Mouse (Mus musculus) neural tube, embryonic 14.5 days (tissue): ENCODE measurements around the gene Stxbp4. TPM values are rescaled to one million over a fixed set of nuclear protein-coding genes. Genes with fewer than 3 reads are reported as not detected.

ENCODE experiments used
- ATAC-seq: fragments of 200-750 bp; cut with Nextera tagmentation; 2 replicates; pipeline ENCODE4 v1.8.0; 2017; ENCODE audit warnings: low read depth, mild to moderate bottlenecking, moderate TSS enrichment, moderate library complexity
- H3K27ac ChIP-seq: fragments of 300-500 bp; sonication (generic); 2 replicates; pipeline ENCODE4 v1.5.1; 2014; ENCODE audit warnings: low read depth, mild to moderate bottlenecking, control low read depth, low read length, moderate library complexity, mixed read lengths
- H3K27me3 ChIP-seq: fragments of 300-500 bp; sonication (generic); 2 replicates; pipeline ENCODE4 v1.6.1; 2014; ENCODE audit warnings: low read length; ENCODE audit not compliant: control insufficient read depth, insufficient read depth
- H3K36me3 ChIP-seq: fragments of 300-500 bp; sonication (generic); 2 replicates; pipeline ENCODE4 v1.6.1; 2014; ENCODE audit warnings: low read length, mixed read lengths; ENCODE audit not compliant: control insufficient read depth, insufficient read depth
- H3K4me1 ChIP-seq: fragments of 300-500 bp; sonication (generic); 2 replicates; pipeline ENCODE4 v1.6.1; 2014; ENCODE audit warnings: low read length; ENCODE audit not compliant: control insufficient read depth, insufficient read depth
- H3K4me2 ChIP-seq: fragments of 300-500 bp; sonication (generic); 2 replicates; pipeline ENCODE4 v1.6.1; 2014; ENCODE audit warnings: mild to moderate bottlenecking, low read depth, low read length, control low read depth
- H3K4me3 ChIP-seq: fragments of 300-500 bp; sonication (generic); 2 replicates; pipeline ENCODE4 v1.5.1; 2014; ENCODE audit warnings: low read depth, low read length, control low read depth, mixed read lengths
- H3K9ac ChIP-seq: fragments of 300-500 bp; sonication (generic); replicated peaks from 2 replicates; pipeline ENCODE4 v1.6.1; 2014; ENCODE audit warnings: low read depth, mild to moderate bottlenecking, control low read depth, low read length, mixed read lengths
- H3K9me3 ChIP-seq: fragments of 300-500 bp; sonication (generic); 2 replicates; pipeline ENCODE4 v1.6.1; 2016; ENCODE audit warnings: low read length; ENCODE audit not compliant: control insufficient read depth
- WGBS: fragments of 180-500 bp; shearing (Covaris S2); extraction: QIAGEN DNeasy Blood & Tissue Kit; methylation state at CpG from one replicate; pipeline ENCODE4 v1.1.7; 2014; 5-methylcytosine and 5-hydroxymethylcytosine counted together
- polyA plus RNA-seq: library from polyadenylated mRNA; unstranded; fragments of >200 nt; fragmentation: Nextera tagmentation; extraction: Ambion mirVana; gene quantifications from 2 replicates; pipeline ENCODE4 v1.2.1, GENCODE M21; 2014

Gene Stxbp4
- polyA plus RNA-seq, 1 experiment from 2014 or later: 18.1 TPM

GRCm38 (mm10) chr11:90675479-90676110 is 37.7 kb upstream of the Stxbp4 start:
- 76% methylated on average over 5 of the region's 5 CpGs for WGBS

GRCm38 (mm10) chr11:90667325-90667724 is 29.4 kb upstream of the Stxbp4 start:
- no peaks in the 10 kb centered on the region for H3K27me3 ChIP-seq
- ATAC-seq: no peak
- WGBS: 92% methylated on average over 6 of the region's 6 CpGs
- H3K9me3 ChIP-seq: no peaks in the 10 kb centered on the region
- no peak overlapping the region for H3K4me2 ChIP-seq
- H3K9ac ChIP-seq: no peak overlapping the region
- H3K27ac ChIP-seq: no peak overlapping the region
- peaks cover 6% of the 10 kb centered on the region; the same call in 1 of the 2 replicates for H3K4me1 ChIP-seq
- H3K4me3 ChIP-seq: no peak overlapping the region
- H3K36me3 ChIP-seq: no peaks in the 10 kb centered on the region

More at GRCm38 (mm10) chr11:90675479-90676110, 37.7 kb upstream of the Stxbp4 start:
- ATAC-seq: no peak
- no peaks in the 10 kb centered on the region for H3K9me3 ChIP-seq
- no peak overlapping the region for H3K4me2 ChIP-seq
- H3K4me1 ChIP-seq: no peaks in the 10 kb centered on the region
- no peak overlapping the region for H3K9ac ChIP-seq
- H3K4me3 ChIP-seq: no peak overlapping the region
- no peaks in the 10 kb centered on the region for H3K27me3 ChIP-seq
- H3K36me3 ChIP-seq: no peaks in the 10 kb centered on the region
- no peak overlapping the region for H3K27ac ChIP-seq

DNA sequence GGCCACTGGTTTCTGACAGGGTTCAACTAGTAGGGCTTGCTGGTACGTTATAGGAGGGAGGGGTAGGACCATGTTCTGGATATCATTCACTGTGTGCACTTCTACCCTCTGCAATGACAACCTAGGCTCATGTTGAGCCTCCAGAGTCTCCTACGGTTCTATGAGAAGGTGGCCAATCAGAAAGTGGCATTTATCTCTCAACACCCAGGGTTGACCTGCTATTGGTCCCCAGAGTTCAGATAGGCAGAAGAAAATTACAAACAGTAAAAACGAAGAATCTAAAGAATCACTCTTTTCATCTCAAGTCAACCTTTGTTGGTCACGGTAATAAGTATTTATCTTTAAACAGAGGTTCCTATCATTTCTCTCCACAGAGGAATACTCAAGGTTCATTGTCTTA is 29.0 kb upstream of the Stxbp4 start:
- Histone ChIP-seq H3K4me1 (peaks cover 6% of the 10 kb centered on the region; the same call in 1 of the 2 replicates), H3K9me3 (no peaks in the 10 kb centered on the region), H3K4me2 (no peak overlapping the region), H3K27me3 (no peaks in the 10 kb centered on the region), H3K4me3 (no peak overlapping the region), H3K9ac (no peak overlapping the region), H3K36me3 (no peaks in the 10 kb centered on the region), H3K27ac (no peak overlapping the region)
- 88% methylated on average over 4 of the region's 4 CpGs for WGBS
- no peak for ATAC-seq

GRCm38 (mm10) chr11:90666144-90666757 is 28.4 kb upstream of the Stxbp4 start:
- Histone ChIP-seq H3K27me3 (no peaks in the 10 kb centered on the region), H3K27ac (no peak overlapping the region), H3K9ac (no peak overlapping the region), H3K4me2 (no peak overlapping the region), H3K9me3 (no peaks in the 10 kb centered on the region), H3K36me3 (no peaks in the 10 kb centered on the region), H3K4me1 (peaks cover 6% of the 10 kb centered on the region; the same call in 1 of the 2 replicates), H3K4me3 (no peak overlapping the region)
- ATAC-seq: no peak
- WGBS: 58% methylated on average over 3 of the region's 3 CpGs

DNA sequence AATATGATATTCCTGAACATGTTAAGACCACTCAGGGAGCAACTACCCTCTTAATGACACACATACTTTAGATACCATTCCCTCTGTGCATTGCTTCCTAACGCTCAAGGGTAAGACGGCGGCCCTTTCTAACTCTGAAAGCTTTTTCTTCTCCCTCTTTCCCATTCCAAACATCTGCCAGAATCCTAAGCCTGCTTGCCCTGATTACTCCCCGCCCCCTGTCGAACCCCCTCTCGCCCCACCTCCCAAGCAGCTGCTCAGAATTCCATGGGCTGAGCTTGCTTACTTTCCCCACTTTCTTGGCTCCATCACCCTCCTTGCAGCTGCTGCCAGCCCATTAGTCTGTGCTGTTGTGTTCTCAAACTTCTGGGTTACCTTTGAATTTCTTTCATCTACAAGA is 27.3 kb upstream of the Stxbp4 start:
- Histone ChIP-seq H3K36me3 (no peaks in the 10 kb centered on the region), H3K9me3 (no peaks in the 10 kb centered on the region), H3K27ac (no peak overlapping the region), H3K4me3 (no peak overlapping the region), H3K27me3 (no peaks in the 10 kb centered on the region), H3K4me1 (peaks cover 6% of the 10 kb centered on the region; the same call in 1 of the 2 replicates), H3K4me2 (no peak overlapping the region), H3K9ac (no peak overlapping the region)
- no peak for ATAC-seq
- 7% methylated on average over 6 of the region's 6 CpGs for WGBS

- Histone ChIP-seq H3K9ac (no peak overlapping the region), H3K4me2 (no peak overlapping the region), H3K27ac (no peak overlapping the region), H3K27me3 (no peaks in the 10 kb centered on the region), H3K9me3 (no peaks in the 10 kb centered on the region), H3K4me1 (peaks cover 6% of the 10 kb centered on the region; the same call in 1 of the 2 replicates), H3K36me3 (no peaks in the 10 kb centered on the region), H3K4me3 (no peak overlapping the region)
- ATAC-seq: no peak
- 2% methylated on average over 8 of the region's 8 CpGs for WGBS
Measured at GRCm38 (mm10) chr11:90664345-90664986, 26.6 kb upstream of the Stxbp4 start.

- Histone ChIP-seq H3K9ac (no peak overlapping the region), H3K36me3 (no peaks in the 10 kb centered on the region), H3K4me3 (no peak overlapping the region), H3K4me1 (peaks cover 6% of the 10 kb centered on the region; the same call in 1 of the 2 replicates), H3K27me3 (no peaks in the 10 kb centered on the region), H3K9me3 (no peaks in the 10 kb centered on the region), H3K27ac (no peak overlapping the region), H3K4me2 (no peak overlapping the region)
- ATAC-seq: no peak
- WGBS: 16% methylated on average over 5 of the region's 5 CpGs
Measured at GRCm38 (mm10) chr11:90663618-90664297, 25.9 kb upstream of the Stxbp4 start.

DNA sequence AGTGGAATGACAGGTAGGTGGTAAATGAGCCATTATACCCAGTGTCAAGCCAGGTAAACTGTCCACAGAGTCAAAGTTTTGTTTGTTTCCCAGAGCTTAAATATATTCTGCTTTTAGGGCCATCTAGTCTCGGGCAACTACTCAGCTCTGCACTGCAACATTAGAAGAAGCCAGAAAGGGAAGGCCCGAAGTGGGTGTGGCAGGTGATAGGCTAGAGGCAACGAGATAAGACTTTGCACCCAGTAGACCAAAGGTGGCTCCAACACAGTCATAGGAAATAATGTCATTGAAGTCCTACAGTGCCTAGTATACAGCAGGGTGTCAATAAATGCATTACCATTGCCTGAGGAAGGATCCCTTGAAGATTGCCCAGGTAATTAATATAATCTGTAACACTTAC is 25.2 kb upstream of the Stxbp4 start:
- peaks cover 6% of the 10 kb centered on the region; the same call in 1 of the 2 replicates for H3K4me1 ChIP-seq
- no peak overlapping the region for H3K4me3 ChIP-seq
- H3K4me2 ChIP-seq: no peak overlapping the region
- no peak overlapping the region for H3K9ac ChIP-seq
- no peaks in the 10 kb centered on the region for H3K27me3 ChIP-seq
- H3K27ac ChIP-seq: no peak overlapping the region
- no peak for ATAC-seq
- no peaks in the 10 kb centered on the region for H3K36me3 ChIP-seq
- WGBS: 53% methylated on average over 3 of the region's 3 CpGs
- no peaks in the 10 kb centered on the region for H3K9me3 ChIP-seq
